Mouse (Mus musculus): Measurements from ENCODE around the gene Camk1d.

GRCm38 (mm10) chr2:5694094-5694493, 20.2 kb downstream of the Camk1d start:
- TF ChIP-seq CTCF (IDR thresholded peaks at IDR 0.05; ENCODE audit: low read depth, low read length) (no peak), POLR2A (IDR thresholded peaks at IDR 0.05; ENCODE audit: extremely low read depth, insufficient read depth, low read length) (no peak)
